Mouse (Mus musculus) intestine, postnatal 0 days (tissue): ENCODE measurements around the gene Lgalsl. TPM values are rescaled to one million over a fixed set of nuclear protein-coding genes. Genes with fewer than 3 reads are reported as not detected.
A peak's percentile ranks its signal among the peaks of the same experiment; 100 is the strongest.

Experiments
- ATAC-seq: fragments of 200-750 bp; cut with Nextera tagmentation; 2 replicates; pipeline ENCODE4 v1.8.0; 2017; ENCODE audit warnings: mild to moderate bottlenecking, moderate TSS enrichment, moderate library complexity
- H3K27ac ChIP-seq: fragments of 300-500 bp; sonication (generic); 2 replicates; pipeline ENCODE4 v1.5.1; 2014; ENCODE audit warnings: mild to moderate bottlenecking, low read depth, low read length, moderate library complexity
- H3K27me3 ChIP-seq: fragments of 300-500 bp; sonication (generic); replicated peaks from 2 replicates; pipeline ENCODE4 v1.6.1; 2014; ENCODE audit warnings: low read length, mixed read lengths; ENCODE audit not compliant: control insufficient read depth, insufficient read depth
- H3K36me3 ChIP-seq: fragments of 300-500 bp; sonication (generic); 2 replicates; pipeline ENCODE4 v1.6.1; 2014; ENCODE audit warnings: mild to moderate bottlenecking, moderate library complexity; ENCODE audit not compliant: control insufficient read depth, insufficient read depth
- H3K4me1 ChIP-seq: fragments of 300-500 bp; sonication (generic); replicated peaks from 2 replicates; pipeline ENCODE4 v1.6.1; 2014; ENCODE audit warnings: antibody characterized with exemption, low read length, mixed read lengths; ENCODE audit not compliant: control insufficient read depth, insufficient read depth
- H3K4me2 ChIP-seq: fragments of 300-500 bp; sonication (generic); replicated peaks from 2 replicates; pipeline ENCODE4 v1.6.1; 2014; ENCODE audit warnings: low read depth, mild to moderate bottlenecking, moderate library complexity
- H3K4me3 ChIP-seq: fragments of 300-500 bp; sonication (generic); 2 replicates; pipeline ENCODE4 v1.5.1; 2014; ENCODE audit warnings: low read depth, low read length
- H3K9ac ChIP-seq: fragments of 300-500 bp; sonication (generic); 2 replicates; pipeline ENCODE4 v1.6.1; 2014; ENCODE audit warnings: mild to moderate bottlenecking, low read depth, low read length
- H3K9me3 ChIP-seq: fragments of 300-500 bp; sonication (generic); 2 replicates; pipeline ENCODE4 v1.6.1; 2016; ENCODE audit warnings: mixed run types; ENCODE audit not compliant: control insufficient read depth
- CTCF ChIP-seq: sonication (generic); IDR thresholded peaks from 2 replicates; pipeline ENCODE4 v1.5.1; 2016; ENCODE audit warnings: low read depth, mild to moderate bottlenecking, control low read depth, antibody characterized with exemption, moderate library complexity
- WGBS: fragments of 180-500 bp; shearing (Covaris S2); extraction: QIAGEN DNeasy Blood & Tissue Kit; methylation state at CpG from one replicate; pipeline ENCODE4 v1.1.7; 2014; 5-methylcytosine and 5-hydroxymethylcytosine counted together
- polyA plus RNA-seq: library from polyadenylated mRNA; unstranded; fragments of >200 nt; fragmentation: Nextera tagmentation; extraction: Ambion mirVana; gene quantifications from 2 replicates; pipeline ENCODE4 v1.2.1, GENCODE M21; 2015

Lgalsl gene
- polyA plus RNA-seq, 1 experiment from 2014 or later, result 16.5 TPM

DNA sequence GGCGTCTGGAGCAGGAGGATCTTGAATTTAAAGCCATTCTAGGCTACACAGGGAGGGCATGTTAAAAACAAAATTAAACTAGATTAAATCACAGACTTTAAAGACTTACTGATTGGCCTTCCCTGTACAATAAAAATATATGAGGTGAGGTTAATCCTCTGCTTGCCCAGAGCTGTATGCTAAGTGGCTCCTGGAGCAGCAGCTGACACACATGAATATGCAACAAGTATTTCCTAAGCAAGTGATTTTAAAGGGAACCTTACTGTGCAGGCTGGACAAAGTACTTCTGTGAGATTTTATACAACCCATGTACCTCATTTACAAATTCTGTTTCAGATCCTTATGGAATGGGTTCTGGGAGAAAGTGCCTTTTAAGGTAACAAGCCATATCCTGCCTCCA, 41.8 kb downstream of the Lgalsl start:
- WGBS, result 64% methylated on average over 1 of the region's 1 CpGs
- peaks cover 5% of the 10 kb centered on the region; the same call in 1 of the 2 replicates for H3K9me3 ChIP-seq
- no peak for TF ChIP-seq CTCF
- no peak overlapping the region for H3K4me3 ChIP-seq
- no peak overlapping the region for H3K9ac ChIP-seq
- H3K4me1 ChIP-seq, result 0 out of 2 replicates have a peak, but pooled peaks cover 6% of the 10 kb centered on the region
- H3K27me3 ChIP-seq, result no peaks in the 10 kb centered on the region
- H3K36me3 ChIP-seq, result no peaks in the 10 kb centered on the region
- peak overlapping the region; percentile 50 for H3K4me2 ChIP-seq
- H3K27ac ChIP-seq, result no peak overlapping the region
- no peak for ATAC-seq

DNA sequence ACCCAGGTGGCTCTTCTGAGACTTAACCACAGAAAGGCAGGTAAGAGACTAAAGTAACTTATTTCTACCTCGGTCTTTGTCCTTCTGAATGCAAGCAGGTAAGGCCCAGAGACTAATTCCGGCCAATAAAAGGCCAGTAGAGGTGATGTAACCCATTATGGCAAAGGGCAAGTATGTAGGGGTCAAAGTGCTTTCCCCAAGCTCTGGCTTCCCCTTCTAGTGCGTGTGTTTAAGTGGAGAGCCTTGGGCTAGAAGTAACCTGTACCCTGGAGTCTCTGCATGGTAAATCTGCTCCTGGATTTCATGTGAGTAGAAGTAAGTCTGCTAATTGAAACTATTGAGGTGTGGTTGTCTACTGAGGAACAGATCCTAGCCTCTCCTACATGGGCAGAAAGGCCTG, 42.8 kb downstream of the Lgalsl start:
- 0 out of 2 replicates have a peak, but pooled peaks cover 6% of the 10 kb centered on the region for H3K4me1 ChIP-seq
- peak; percentile 29; the same call in 1 of the 2 replicates for ATAC-seq
- no peak for TF ChIP-seq CTCF
- H3K4me3 ChIP-seq, result no peak overlapping the region
- no peaks in the 10 kb centered on the region for H3K36me3 ChIP-seq
- no peak overlapping the region for H3K9ac ChIP-seq
- H3K9me3 ChIP-seq, result peaks cover 5% of the 10 kb centered on the region; the same call in 1 of the 2 replicates
- peak overlapping the region; percentile 50 for H3K4me2 ChIP-seq
- 38% methylated on average over 3 of the region's 3 CpGs for WGBS
- peak overlapping the region; percentile 58 for H3K27ac ChIP-seq
- H3K27me3 ChIP-seq, result no peaks in the 10 kb centered on the region

- H3K4me2 ChIP-seq, result no peak overlapping the region
- H3K27ac ChIP-seq, result no peak overlapping the region
- peaks cover 5% of the 10 kb centered on the region; the same call in 1 of the 2 replicates for H3K9me3 ChIP-seq
- H3K36me3 ChIP-seq, result no peaks in the 10 kb centered on the region
- no peak for ATAC-seq
- H3K27me3 ChIP-seq, result no peaks in the 10 kb centered on the region
- TF ChIP-seq CTCF, result no peak
- no peak overlapping the region for H3K4me3 ChIP-seq
- H3K4me1 ChIP-seq, result no peaks in the 10 kb centered on the region
- WGBS, result 69% methylated on average over 2 of the region's 2 CpGs
- no peak overlapping the region for H3K9ac ChIP-seq
Observed at GRCm38 (mm10) chr11:20786191-20786590, 44.7 kb downstream of the Lgalsl start.

DNA sequence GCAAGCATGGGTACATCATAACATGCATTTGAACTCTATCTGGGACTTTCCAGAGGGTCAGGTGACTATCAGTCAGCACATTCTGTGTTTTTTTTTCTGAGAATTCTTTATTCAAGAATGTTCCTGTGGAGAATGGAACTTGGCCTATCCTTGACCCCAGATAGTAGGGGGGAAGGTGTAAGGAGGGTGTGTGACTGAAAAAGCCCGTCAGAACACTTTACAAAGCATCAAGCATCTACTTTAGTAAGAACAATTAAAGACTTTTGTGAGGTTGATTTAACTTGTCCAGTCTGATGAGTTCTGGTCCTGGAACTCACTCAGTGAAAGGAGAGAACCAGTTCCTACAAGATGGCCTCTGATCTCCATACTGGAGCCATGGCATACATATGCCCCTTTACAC, 45.7 kb downstream of the Lgalsl start:
- 64% methylated on average over 1 of the region's 1 CpGs for WGBS
- Histone ChIP-seq H3K4me1 (no peaks in the 10 kb centered on the region), H3K36me3 (no peaks in the 10 kb centered on the region), H3K4me3 (no peak overlapping the region), H3K27me3 (no peaks in the 10 kb centered on the region), H3K9ac (no peak overlapping the region), H3K9me3 (peaks cover 5% of the 10 kb centered on the region; the same call in 1 of the 2 replicates), H3K27ac (no peak overlapping the region), H3K4me2 (no peak overlapping the region)
- no peak for ATAC-seq
- TF ChIP-seq CTCF, result no peak

DNA sequence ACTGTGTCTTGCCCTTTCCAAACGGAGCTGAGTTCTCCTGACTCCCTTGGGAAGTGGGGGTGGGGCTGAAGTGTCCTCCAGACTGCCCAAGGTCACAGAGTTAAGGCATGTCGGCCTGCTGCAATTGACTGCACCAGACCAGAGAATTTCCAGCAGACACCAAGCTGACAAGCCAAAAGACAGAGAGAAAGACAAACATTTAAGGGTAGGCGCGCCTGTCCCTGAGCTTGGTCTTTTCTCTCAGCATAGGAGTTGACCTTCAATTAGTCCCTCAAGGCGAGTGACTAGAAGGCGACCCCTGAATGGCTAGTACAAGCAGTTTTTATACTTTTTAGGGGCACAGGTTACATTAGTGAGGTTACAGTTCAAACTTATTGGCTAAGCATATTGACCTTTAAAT, 46.1 kb downstream of the Lgalsl start:
- Histone ChIP-seq H3K27ac (no peak overlapping the region), H3K4me2 (no peak overlapping the region), H3K9me3 (peaks cover 5% of the 10 kb centered on the region; the same call in 1 of the 2 replicates), H3K27me3 (no peaks in the 10 kb centered on the region), H3K36me3 (no peaks in the 10 kb centered on the region), H3K4me3 (no peak overlapping the region), H3K4me1 (no peaks in the 10 kb centered on the region), H3K9ac (no peak overlapping the region)
- WGBS, result 86% methylated on average over 6 of the region's 6 CpGs
- no peak for ATAC-seq
- TF ChIP-seq CTCF, result no peak

GRCm38 (mm10) chr11:20783467-20783866, 47.4 kb downstream of the Lgalsl start:
- H3K27ac ChIP-seq, result no peak overlapping the region

DNA sequence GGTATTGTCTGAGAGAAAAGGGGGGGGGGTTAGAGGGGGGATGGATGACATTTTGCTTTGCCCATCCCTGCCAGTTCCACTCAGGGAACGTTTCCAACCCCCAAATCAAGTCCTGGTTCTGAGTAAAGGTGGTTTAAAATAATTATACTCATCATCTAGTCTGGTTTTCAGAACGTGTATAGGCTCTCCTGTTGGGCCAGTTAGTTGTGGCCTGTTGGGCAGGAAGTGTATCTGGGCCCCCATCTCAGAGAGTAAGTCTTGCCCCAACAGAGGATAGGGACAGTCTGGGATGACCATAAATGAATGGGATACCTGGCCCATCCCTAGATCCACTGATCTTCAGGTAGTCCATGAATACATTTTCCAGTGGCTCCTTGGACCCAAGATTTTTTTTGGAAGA, 48.2 kb downstream of the Lgalsl start:
- no peaks in the 10 kb centered on the region for H3K36me3 ChIP-seq
- H3K4me1 ChIP-seq, result no peaks in the 10 kb centered on the region
- H3K4me2 ChIP-seq, result no peak overlapping the region
- TF ChIP-seq CTCF, result no peak
- no peaks in the 10 kb centered on the region for H3K27me3 ChIP-seq
- ATAC-seq, result no peak
- H3K27ac ChIP-seq, result no peak overlapping the region
- 72% methylated on average over 2 of the region's 2 CpGs for WGBS
- no peak overlapping the region for H3K9ac ChIP-seq
- no peak overlapping the region for H3K4me3 ChIP-seq
- peaks cover 5% of the 10 kb centered on the region; the same call in 1 of the 2 replicates for H3K9me3 ChIP-seq

More at GRCm38 (mm10) chr11:20783467-20783866, 47.4 kb downstream of the Lgalsl start:
- Histone ChIP-seq H3K4me2 (no peak overlapping the region), H3K36me3 (no peaks in the 10 kb centered on the region), H3K27me3 (no peaks in the 10 kb centered on the region), H3K9me3 (peaks cover 5% of the 10 kb centered on the region; the same call in 1 of the 2 replicates), H3K4me3 (no peak overlapping the region), H3K4me1 (no peaks in the 10 kb centered on the region), H3K9ac (no peak overlapping the region)
- peak; percentile 60 for ATAC-seq
- TF ChIP-seq CTCF, result no peak
- 75% methylated on average over 1 of the region's 1 CpGs for WGBS
